Mouse (Mus musculus) ES-Bruce4 (cell line): ENCODE measurements around the gene Acoxl.

Experiments used
- CTCF ChIP-seq: IDR thresholded peaks from one replicate; pipeline ENCODE4 v1.8.1; 2011; ENCODE audit warnings: low read depth, low read length
- EP300 ChIP-seq: IDR thresholded peaks from 2 replicates; pipeline ENCODE4 v1.6.1; 2011; ENCODE audit warnings: low read depth, low read length; ENCODE audit not compliant: insufficient read depth

GRCm38 (mm10) chr2:127928871-127929270 is 90.2 kb downstream of the Acoxl start:
- TF ChIP-seq CTCF (no peak), EP300 (no peak)
